Mouse (Mus musculus) bone marrow, adult 2 months (tissue): Measurements from ENCODE around the gene Vwa8. TPM values are rescaled to one million over a fixed set of nuclear protein-coding genes. Genes with fewer than 3 reads are reported as not detected.

Source experiments
- H3K27ac ChIP-seq: fragments of 200-500 bp; 2 replicates; pipeline ENCODE4 v1.5.1; 2012; ENCODE audit warnings: low read depth, mild to moderate bottlenecking, control low read depth, inconsistent platforms, low read length; ENCODE audit not compliant: control insufficient read depth, poor library complexity, insufficient read depth
- H3K4me1 ChIP-seq: fragments of 200-500 bp; 2 replicates; pipeline ENCODE4 v1.6.1; 2011; ENCODE audit warnings: low read length; ENCODE audit not compliant: control insufficient read depth, insufficient read depth
- H3K4me3 ChIP-seq: fragments of 200-500 bp; replicated peaks from 2 replicates; pipeline ENCODE3; 2011; ENCODE audit warnings: mild to moderate bottlenecking, low read depth, low read length, control low read depth; ENCODE audit not compliant: control insufficient read depth
- CTCF ChIP-seq: fragments of 200-500 bp; IDR thresholded peaks from 2 replicates; pipeline ENCODE4 v1.5.1; 2011; ENCODE audit warnings: low read length, control low read depth; ENCODE audit not compliant: control insufficient read depth, insufficient read depth
- POLR2A ChIP-seq: fragments of 200-500 bp; IDR thresholded peaks from 2 replicates; pipeline ENCODE4 v1.6.1; 2011; ENCODE audit warnings: low read depth, mild to moderate bottlenecking, control low read depth, low read length, borderline replicate concordance; ENCODE audit not compliant: control insufficient read depth
- WGBS: fragments of 180-500 bp; shearing (Covaris S2); methylation state at CpG from one replicate; pipeline ENCODE4 v1.1.7; 2018; 5-methylcytosine and 5-hydroxymethylcytosine counted together
- polyA plus RNA-seq: library from polyadenylated mRNA; stranded (reverse); fragments of >200 nt; gene quantifications from 2 replicates; pipeline ENCODE4 v1.2.4, GENCODE M21; 2011; ENCODE audit warnings: low replicate concordance; ENCODE audit not compliant: missing spikeins, insufficient read depth, insufficient read length

Vwa8 gene
- polyA plus RNA-seq, 1 experiment, result 7.6 TPM

DNA sequence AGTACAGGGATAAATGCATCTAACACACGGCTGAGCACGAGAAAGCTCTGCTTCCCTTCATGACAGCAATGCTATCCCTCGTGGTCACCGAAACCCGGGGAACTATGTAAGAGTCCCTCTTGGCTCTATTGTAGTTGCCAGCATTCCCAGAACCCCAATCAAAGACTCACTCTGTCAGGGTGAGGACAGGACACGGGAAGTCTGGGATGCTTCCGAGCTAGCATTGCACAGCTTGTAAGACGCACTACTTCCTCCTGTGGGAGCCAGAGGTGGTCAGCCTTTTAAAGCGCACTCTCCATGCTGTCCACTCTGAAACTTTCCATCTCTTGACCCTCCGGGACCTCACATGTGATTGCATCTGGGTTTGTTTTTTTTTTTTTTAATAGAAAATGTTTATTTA lies 335.2 kb downstream of the Vwa8 start:
- TF ChIP-seq POLR2A, result no peak
- no peak for TF ChIP-seq CTCF

GRCm38 (mm10) chr14:79185018-79185685 lies 336.3 kb downstream of the Vwa8 start:
- no peaks in the 10 kb centered on the region for H3K4me1 ChIP-seq
- no peak overlapping the region for H3K27ac ChIP-seq
- H3K4me3 ChIP-seq, result no peak overlapping the region
- no peak for TF ChIP-seq POLR2A
- no peak for TF ChIP-seq CTCF
- 88% methylated on average over 11 of the region's 11 CpGs for WGBS

More for the DNA sequence above, 335.2 kb downstream of the Vwa8 start:
- 72% methylated on average over 10 of the region's 10 CpGs for WGBS
- Histone ChIP-seq H3K4me3 (no peak overlapping the region), H3K4me1 (no peaks in the 10 kb centered on the region), H3K27ac (no peak overlapping the region)

DNA sequence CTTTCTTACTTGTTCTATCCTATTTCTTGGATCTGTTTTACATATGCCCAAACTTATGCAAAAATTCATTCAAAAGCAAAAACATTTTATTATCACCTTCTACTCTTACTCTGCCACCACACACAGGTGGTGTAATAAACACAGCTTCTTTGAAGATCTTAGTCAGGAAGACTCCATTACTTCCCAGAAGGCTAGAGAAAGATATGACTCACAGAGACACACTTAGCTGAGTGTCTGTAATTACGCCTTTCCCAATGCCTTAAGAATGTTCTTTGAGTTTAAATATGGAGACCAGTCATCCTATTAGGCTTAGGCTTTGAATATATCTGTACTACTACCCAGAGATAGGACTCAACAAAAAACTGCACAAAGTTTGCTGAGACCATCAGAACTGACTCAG lies 338.1 kb downstream of the Vwa8 start:
- WGBS, result 88% methylated on average over 1 of the region's 1 CpGs
- no peak overlapping the region for H3K27ac ChIP-seq
- TF ChIP-seq POLR2A, result no peak
- no peaks in the 10 kb centered on the region for H3K4me1 ChIP-seq
- H3K4me3 ChIP-seq, result no peak overlapping the region

- TF ChIP-seq CTCF (no peak), POLR2A (no peak)
- Histone ChIP-seq H3K4me3 (no peak overlapping the region), H3K27ac (no peak overlapping the region), H3K4me1 (no peaks in the 10 kb centered on the region; the same call in none of the 2 replicates)
- 72% methylated on average over 3 of the region's 3 CpGs for WGBS
These were observed 347.9 kb downstream of the Vwa8 start for GRCm38 (mm10) chr14:79196711-79197110.

- H3K4me1 ChIP-seq, result no peaks in the 10 kb centered on the region; the same call in none of the 2 replicates
- H3K4me3 ChIP-seq, result no peak overlapping the region
- TF ChIP-seq CTCF (no peak), POLR2A (no peak)
- 89% methylated on average over 15 of the region's 15 CpGs for WGBS
- H3K27ac ChIP-seq, result no peak overlapping the region
These were observed 349.2 kb downstream of the Vwa8 start for GRCm38 (mm10) chr14:79198066-79198465.

- 16% methylated on average over 9 of the region's 9 CpGs for WGBS
- Histone ChIP-seq H3K4me3 (no peak overlapping the region), H3K27ac (no peak overlapping the region), H3K4me1 (no peaks in the 10 kb centered on the region; the same call in none of the 2 replicates)
- TF ChIP-seq CTCF, result no peak
- no peak for TF ChIP-seq POLR2A
These were observed 351.5 kb downstream of the Vwa8 start for GRCm38 (mm10) chr14:79200133-79200891.

DNA sequence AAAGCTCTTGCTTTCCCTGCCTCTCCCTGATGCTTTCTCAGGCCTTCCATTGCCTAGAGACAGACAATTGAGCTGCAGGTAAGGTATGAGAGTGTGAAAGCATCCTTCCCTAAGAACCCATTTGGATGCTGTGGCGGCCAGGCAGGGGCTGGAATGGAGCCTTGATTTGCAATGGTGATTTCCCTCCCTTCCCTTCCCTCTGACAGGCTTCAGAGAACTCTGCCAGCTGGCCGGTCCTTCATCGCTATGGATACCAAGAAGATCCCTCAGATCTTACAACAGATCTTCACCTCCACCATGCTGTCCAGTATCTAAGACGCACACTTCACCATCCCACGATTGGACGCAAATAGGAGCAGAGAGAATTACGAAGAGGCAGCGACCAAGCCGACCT lies 352.0 kb downstream of the Vwa8 start:
- no peak overlapping the region for H3K27ac ChIP-seq
- H3K4me1 ChIP-seq, result no peaks in the 10 kb centered on the region; the same call in none of the 2 replicates
- WGBS, result 79% methylated on average over 9 of the region's 9 CpGs
- H3K4me3 ChIP-seq, result no peak overlapping the region
- no peak for TF ChIP-seq POLR2A
- no peak for TF ChIP-seq CTCF

DNA sequence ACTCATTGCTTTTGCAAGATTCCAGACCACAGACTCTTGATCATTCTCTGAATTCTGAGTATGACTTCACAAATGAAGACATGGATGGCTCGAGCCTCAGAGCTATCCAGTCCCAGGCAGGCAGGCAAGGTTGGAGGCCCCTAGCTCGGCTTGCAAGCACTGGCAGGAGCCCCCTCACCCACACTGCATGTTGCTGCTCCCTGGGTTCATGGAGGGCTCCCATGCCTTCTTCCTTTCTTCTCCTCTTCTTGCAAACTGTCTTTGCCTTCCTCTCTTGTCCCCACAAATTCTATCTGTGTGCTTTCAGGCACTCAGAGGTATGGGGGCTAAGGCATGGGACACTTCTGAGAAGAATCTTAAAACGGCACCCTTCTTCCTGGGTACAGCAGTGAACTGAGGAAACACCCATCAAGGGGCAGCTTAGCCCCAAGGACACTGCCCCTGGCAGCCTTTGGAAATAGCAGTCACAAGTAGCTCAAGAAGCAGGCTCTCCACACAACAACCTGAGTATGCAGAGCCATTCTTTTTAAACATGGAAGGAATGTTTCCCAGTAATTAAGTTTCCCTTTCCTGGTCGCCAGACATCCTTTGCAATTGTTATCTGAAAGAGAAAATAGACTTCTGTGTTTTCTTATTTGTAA lies 354.0 kb downstream of the Vwa8 start:
- 36% methylated on average over 4 of the region's 4 CpGs for WGBS
- TF ChIP-seq CTCF, result no peak
- no peak for TF ChIP-seq POLR2A
- no peaks in the 10 kb centered on the region; the same call in none of the 2 replicates for H3K4me1 ChIP-seq
- H3K27ac ChIP-seq, result no peak overlapping the region
- H3K4me3 ChIP-seq, result no peak overlapping the region
